Mouse (Mus musculus) lung, adult 18-20 months (tissue): ENCODE results near the gene Psme2.

Source experiments
- DNase-seq, 2 experiments: peaks; one replicate each; pipeline ENCODE4 v3.0.0; 2022; ENCODE audit warnings: mixed read lengths in 2 of 2

Psme2 gene

GRCm38 (mm10) chr14:55563249-55563648 is 27.7 kb downstream of the Psme2 start:
- DNase-seq: no peak

GRCm38 (mm10) chr14:55561860-55562259 is 29.1 kb downstream of the Psme2 start:
- DNase-seq: no peak

- DNase-seq: peak; percentile 99
Measured at GRCm38 (mm10) chr14:55560202-55561073, 30.5 kb downstream of the Psme2 start, which contains the start of gene A730061H03Rik. Gene A730061H03Rik, minus strand, starts transcription at chr14:55560406.

DNA sequence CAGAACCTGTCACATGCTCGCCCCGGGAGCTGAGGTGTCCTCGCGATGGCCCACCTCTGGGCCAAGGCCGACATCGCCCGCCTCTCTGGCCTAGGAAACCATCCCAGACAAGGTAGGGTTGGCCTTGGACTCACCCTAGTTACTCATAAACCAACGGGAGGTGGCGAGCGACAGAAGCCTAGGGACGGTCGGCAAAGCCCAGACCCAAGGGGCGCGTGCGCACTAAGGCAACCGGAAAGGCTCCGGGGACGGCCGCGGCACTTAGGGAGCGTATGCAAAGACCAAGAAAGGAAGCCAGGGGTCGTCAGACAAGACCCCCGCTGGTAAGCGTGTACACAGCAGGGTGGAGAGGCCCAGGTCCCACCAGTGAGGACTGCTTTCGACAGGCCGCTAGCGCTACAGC is 31.1 kb downstream of the Psme2 start, which contains the start of gene Dcaf11:
Gene Dcaf11, plus strand, starts transcription at position 208 of the 403 bp plus-strand sequence.
- peak; percentile 92 to 95 for DNase-seq

DNA sequence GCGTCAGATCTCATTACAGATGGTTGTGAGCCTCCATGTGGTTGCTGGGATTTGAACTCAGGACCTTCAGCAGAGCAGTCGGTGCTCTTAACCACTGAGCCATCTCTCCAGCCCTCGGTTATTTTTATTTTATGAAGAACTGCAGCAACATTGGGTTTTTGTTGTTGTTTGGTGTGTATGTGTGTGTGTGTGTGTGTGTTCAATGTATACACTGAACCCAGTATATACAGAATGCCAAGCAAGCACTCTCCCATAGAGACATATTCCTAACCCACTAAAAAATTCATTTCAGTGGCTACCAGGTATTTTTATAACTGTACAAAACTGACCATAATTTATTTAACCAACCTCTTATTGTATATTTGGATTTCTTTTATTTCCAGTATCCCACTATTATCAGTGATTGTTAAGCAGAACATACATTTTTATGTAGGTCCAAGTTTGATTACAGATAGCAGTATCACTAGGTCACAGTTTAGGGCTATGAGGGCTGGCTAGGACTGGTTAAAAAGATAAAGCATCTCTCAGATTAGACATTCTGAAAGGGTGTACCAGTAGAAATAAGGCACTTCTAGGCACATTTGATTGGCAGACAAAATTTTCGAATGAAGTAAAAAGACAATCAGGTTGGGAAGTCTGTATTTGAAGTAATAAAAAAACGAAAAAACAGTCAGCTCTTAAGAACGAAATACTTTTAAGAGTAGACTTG is 32.0 kb downstream of the Psme2 start:
- no peak for DNase-seq

- no peak for DNase-seq
Measured at GRCm38 (mm10) chr14:55557587-55557986, 33.3 kb downstream of the Psme2 start.

DNA sequence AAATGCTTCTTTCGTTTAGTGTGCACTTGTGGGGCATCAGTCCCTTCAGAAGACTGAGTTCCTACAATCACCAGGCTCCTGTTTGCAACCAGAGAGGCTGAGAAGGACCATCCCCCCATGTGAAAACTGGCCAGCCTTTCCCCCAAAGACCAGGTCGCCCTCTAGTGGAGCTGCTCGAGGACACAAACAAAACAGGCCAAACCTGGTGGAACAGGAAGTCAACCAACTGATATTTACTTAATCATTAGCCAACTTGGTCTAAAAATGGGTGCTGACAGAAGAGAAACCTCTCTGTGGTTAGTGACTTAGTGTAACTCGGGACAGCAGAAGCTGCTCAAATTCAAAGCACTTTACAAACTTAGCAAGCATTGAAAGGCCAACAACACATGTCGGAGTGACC is 33.9 kb downstream of the Psme2 start:
- peak; percentile 88 to 93 for DNase-seq

DNA sequence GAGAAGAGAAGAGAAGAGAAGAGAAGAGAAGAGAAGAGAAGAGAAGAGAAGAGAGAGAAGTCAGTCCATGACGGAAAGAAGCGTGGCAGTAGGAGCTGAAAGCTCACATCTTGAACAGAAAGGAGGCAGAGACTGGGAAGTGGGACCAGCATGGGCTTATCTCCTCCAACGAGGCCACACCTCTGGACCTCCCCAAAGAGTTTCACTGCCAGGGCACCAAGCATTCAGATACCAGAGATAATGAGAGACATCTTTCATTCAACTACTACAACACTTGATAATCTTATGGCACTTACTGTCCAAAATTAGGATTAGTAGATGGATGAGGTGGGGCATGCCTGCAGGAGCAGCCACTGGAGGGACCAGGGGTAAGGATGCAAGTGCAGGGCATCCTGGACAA is 35.1 kb downstream of the Psme2 start:
- no peak for DNase-seq

DNA sequence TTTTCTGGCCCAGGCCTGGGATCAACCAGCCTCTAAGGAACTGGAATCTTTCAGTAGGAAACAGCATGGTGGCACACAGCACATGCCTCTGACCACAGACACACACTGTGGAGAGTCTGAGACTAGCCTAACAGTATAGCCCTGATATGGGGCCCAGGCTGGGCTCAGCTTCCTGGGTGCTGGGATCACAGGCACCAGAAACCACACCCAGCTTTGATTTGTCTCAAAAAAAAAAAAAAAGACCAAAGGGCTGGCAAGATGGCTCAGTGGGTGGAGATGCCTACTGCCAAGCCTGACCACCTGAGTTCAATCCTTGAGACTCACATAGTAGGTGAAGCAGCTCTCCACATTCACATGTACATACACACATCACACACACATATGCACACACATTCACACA is 36.3 kb downstream of the Psme2 start:
- DNase-seq: no peak

- DNase-seq: no peak
Measured at GRCm38 (mm10) chr14:55551794-55552193, 39.1 kb downstream of the Psme2 start.

GRCm38 (mm10) chr14:55551347-55551746 is 39.6 kb downstream of the Psme2 start:
- no peak for DNase-seq

DNA sequence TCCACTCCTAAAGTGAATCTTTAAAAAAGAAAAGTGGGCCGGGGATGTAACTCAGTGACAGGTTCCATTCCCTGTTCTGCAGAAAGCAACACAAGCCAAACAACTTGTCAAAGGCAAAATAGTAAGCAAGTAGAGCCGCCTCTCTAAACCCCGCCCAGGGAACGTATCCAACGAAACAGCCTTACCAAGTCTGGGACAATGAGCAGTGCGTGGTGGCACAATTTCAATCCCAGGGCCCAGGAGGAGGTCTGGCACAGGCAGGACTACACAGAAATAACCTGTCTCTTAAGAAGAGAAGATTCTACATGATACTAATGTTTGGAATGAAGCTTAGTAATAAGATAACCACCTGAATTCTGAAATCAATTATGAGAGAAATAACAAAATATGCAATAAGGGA is 40.7 kb downstream of the Psme2 start:
- DNase-seq: no peak

GRCm38 (mm10) chr14:55544334-55544733 is 46.6 kb downstream of the Psme2 start:
- DNase-seq: no peak

GRCm38 (mm10) chr14:55542268-55542667 is 48.6 kb downstream of the Psme2 start:
- DNase-seq: no peak

DNA sequence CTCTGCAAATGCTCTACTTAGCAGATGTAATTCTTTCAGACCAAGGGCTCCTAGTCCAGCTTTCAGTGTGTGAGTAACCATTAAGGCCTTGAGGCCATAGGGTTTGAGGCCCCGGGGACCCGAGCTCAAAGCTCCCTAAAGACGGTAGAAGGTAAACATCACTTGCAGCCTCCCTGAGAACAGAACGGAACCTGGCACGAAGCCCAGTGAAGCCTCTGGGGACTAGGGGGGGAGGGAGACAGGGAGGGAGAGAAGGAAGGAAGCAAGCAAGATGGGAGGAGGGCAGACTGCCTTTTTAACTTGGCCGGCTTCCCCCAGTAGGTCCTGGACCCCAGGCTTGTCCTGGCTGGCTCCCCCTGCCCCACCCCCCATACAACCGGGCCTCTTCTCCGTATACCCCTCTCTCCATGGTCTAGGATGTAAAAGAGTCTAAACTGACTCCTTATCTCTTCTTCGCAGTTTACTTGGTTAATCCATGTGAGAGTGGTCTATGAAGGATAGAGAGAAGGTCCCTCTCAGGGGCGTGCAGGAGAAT is 50.1 kb downstream of the Psme2 start:
- peak; percentile 82 to 87 for DNase-seq

DNA sequence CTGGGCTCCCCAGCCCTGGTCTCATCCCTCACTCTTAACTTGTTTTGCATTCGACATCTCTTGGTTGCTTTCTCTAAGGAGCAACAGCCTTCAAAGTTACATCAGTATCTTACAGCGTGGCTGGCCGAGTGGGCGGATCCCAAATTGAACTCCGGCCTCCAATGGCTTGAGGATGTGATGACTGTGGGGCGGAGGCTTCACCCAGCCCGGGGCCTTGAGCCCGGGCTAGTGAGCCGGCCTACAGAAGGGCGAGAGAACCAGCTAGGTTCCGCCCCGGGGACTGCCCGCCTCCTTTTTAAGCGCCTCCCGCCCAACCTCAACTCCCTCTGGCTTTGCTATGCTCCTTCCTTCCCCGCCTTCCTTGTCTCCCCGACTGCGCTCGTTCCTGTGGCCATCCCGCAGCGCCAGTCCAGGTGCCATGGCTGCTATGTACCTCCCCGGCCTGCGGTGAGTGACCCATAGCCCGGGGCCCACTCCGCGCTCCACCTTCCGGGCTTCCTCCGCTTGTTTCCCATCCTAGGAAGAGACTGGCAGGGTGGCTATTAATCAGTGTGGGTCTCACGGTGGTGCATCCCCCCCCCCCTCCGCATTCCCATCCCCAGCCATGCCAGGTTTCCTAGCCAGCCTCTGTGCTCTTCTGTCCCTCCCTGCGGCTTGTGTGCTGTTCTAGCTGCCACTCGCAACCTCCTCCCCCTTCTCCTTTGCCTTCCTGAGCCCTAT is 50.7 kb downstream of the Psme2 start, which contains the start of gene Pck2:
Gene Pck2, plus strand, starts transcription at position 200 of the 720 bp plus-strand sequence.
- DNase-seq: peak; percentile 93 to 95
